Mouse (Mus musculus) left cerebral cortex, postnatal 10 days (tissue): ENCODE results near the gene Slc16a2. TPM values are rescaled to one million over a fixed set of nuclear protein-coding genes. Genes with fewer than 3 reads are reported as not detected.

Experiments used
- DNase-seq, 2 experiments: peaks; one replicate each; pipeline ENCODE4 v3.0.0; 2021 to 2022; ENCODE audit warnings: low spot score in 2 of 2, mixed read lengths in 1 of 2; ENCODE audit errors: extremely low spot score in 1 of 2
- intact Hi-C: fragments of 180-260 bp; cut with DNase I; formaldehyde crosslinking; loops from one replicate; pipeline ENCODE4 v1.15.1; 2025
- total RNA-seq, 2 experiments: library from RNA; stranded (reverse); gene quantifications; 2 replicates each; pipeline ENCODE4 v1.2.3; 2021

The Slc16a2 gene
- total RNA-seq, 2 experiments from 2014 or later: 61.0 to 63.3 TPM

DNA sequence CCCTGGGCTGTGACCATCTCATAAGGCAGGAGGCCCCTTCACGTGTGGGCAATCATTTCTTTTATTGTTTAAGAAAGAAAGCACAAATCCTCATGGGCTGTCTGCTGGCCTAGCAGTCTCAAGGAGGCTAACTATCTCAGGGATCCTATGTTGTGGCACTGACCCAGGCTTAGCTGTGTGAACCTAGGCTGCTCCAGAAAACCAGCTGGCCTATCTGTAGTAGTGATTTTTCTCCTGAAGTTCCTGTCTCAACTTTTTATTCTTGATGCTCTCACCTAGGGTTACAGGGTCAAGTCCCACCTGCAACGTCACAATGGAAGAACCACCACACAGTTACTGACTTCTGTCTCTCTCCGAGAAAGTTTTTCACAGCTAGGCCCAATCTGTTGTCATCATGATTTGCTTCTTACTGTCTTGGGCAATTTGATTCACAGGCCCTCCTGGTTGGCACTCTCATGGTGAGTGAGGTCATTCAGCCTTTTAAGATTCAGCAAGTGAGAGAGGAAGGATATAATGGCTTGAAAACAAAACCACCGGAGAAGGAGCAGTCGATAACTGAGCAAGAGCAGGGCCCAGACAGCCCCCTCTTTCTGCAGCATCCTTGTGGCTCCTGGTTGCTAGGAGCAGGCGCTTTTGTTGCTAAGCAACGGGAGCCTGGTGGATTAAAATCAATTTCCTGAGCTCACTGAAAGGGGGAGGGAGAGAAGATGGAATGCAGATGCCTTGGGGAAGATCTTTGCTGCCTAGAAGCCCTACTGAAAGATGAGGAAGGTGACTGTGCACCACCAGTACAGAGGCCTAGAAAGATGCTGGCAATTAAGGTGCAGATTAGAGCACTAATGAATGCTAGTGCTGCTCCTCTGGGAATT lies 77.4 kb downstream of the Slc16a2 start:
- peak; percentile 34 to 70 for DNase-seq
- intact Hi-C loops: no loop called here

GRCm38 (mm10) chrX:103742057-103742315 lies 79.8 kb downstream of the Slc16a2 start:
- no peak for DNase-seq
- intact Hi-C loops: no loop called here

- intact Hi-C loops: no loop called here
- peak in 1 of 2 experiments; percentile 38 for DNase-seq
Measured at GRCm38 (mm10) chrX:103741215-103742056, 80.3 kb downstream of the Slc16a2 start.

GRCm38 (mm10) chrX:103734041-103734625 lies 87.7 kb downstream of the Slc16a2 start:
- intact Hi-C loops: no loop called here
- DNase-seq: no peak

- intact Hi-C loops: no loop called here
Measured at GRCm38 (mm10) chrX:103733091-103733490, 88.7 kb downstream of the Slc16a2 start.

GRCm38 (mm10) chrX:103732033-103732703 lies 89.6 kb downstream of the Slc16a2 start:
- intact Hi-C loops: no loop called here
- DNase-seq: no peak

More at GRCm38 (mm10) chrX:103733091-103733490, 88.7 kb downstream of the Slc16a2 start:
- DNase-seq: no peak

DNA sequence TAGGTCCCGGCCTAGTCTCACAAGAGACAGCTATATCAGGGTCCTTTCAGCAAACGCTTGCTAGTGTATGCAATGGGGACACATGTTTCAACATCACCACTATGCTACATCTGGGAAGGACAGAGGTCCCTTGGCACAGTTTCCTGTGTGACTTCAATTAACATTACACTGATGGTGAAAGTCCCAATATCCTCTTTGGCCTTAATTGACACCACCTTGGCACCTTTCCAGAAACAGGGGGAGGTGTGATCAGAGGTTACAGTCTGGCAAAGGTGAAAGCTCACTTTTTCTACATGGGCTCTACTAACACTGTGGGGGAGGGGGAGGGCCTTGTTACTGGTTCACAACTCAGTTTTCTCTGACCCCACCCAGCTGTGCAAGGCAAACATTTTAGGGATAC lies 99.3 kb downstream of the Slc16a2 start:
- intact Hi-C loops: no loop called here

GRCm38 (mm10) chrX:103719618-103720185 lies 102.1 kb downstream of the Slc16a2 start:
- DNase-seq: no peak
- intact Hi-C loops: no loop called here

More for the DNA sequence above, 99.3 kb downstream of the Slc16a2 start:
- no peak for DNase-seq

DNA sequence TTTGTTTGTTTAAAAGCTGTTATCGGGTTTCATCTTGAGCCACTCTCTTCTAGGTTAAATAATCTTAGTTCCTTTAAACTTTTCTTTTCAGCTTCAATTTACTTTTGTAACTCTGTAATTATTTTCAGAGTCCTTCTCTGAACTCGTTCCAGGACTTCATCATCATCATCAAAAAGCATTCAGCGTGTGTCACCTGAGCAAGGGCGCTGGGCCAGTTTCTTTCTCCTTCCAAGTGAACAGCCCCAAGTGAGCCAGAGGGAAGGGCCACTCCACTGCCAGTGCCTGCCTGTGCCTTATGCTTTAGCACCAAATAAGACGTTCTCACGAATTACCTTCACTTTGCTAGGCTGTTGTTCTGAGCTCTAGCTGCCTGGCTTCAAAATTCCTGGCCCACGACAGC lies 108.9 kb downstream of the Slc16a2 start:
- intact Hi-C loops: no loop called here
- DNase-seq: no peak

- no peak for DNase-seq
- intact Hi-C loops: no loop called here
Measured at GRCm38 (mm10) chrX:103709671-103710070, 112.1 kb downstream of the Slc16a2 start.

DNA sequence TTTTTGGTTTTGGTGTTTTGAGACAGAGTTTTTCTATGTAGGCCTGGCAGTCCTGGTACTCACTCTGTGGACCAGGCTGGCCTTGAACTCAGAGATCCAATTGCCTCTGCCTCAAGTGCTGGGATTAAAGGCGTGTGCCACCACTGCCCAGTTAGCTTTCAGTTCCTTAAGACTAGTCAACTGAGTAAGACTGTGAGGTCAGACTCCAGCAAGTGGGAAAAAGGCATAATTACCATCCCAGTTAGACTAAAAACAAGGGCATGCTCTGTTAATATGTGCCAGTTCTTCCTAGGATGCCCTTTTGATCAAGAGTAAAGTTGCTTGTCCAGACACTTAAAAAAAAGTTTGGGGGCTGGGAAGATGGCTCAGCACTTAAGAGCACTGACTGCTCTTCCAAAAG lies 113.2 kb downstream of the Slc16a2 start:
- intact Hi-C loops: no loop called here
- no peak for DNase-seq

DNA sequence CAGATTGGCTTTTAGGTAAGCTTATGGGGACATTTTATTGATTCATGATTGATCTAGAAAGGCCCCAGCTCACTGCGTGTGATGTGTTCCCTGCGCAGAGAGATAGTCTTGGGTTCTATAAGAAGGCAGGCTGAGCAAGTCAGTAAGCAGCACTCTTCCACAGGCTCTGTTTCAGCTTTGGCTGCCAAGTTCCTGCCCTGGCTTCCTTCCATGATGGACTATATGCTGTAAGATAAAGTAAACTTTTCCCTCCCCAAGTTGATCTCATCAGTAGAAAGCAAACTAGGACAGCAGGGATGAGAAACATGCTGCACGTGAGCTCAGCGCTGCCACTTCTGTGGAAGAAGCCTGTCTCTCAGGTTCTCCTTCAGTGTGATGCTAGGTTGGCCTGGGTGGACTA lies 117.2 kb downstream of the Slc16a2 start:
- no peak for DNase-seq
- intact Hi-C loops: no loop called here

GRCm38 (mm10) chrX:103704024-103704423 lies 117.8 kb downstream of the Slc16a2 start:
- intact Hi-C loops: no loop called here
- peak; percentile 28 to 50 for DNase-seq

- intact Hi-C loops: loop anchor here (5.0 to 10.0 kb wide), 3 partner anchors 125 to 217 kb away; partner anchors contain the start of gene Slc16a2
- no peak for DNase-seq
Measured at GRCm38 (mm10) chrX:103697796-103698195, 124.0 kb downstream of the Slc16a2 start.

DNA sequence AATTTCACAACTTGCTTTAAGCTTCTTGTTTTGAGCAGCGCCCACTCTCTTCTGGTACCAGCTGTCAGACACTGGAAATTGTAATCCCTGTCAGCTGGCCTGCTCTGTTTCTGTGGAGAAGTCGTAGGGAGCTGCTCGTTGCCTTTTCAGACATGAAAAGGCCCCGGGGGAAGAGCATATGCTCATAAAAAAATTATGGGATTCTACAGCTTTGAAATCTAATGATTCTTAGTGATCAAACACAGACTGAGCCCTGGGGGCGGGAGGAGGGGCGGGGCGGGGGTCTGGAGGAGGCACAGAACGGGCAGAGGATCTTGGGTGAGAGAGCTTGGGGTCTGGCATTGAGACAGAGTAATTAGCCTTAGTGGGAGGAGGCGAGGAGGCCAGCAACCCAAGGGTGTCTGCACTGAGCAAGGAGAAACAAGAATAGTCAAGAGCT lies 125.7 kb downstream of the Slc16a2 start:
- peak in 1 of 2 experiments; percentile 16 for DNase-seq
- intact Hi-C loops: loop anchor here (5.0 to 10.0 kb wide), 3 partner anchors 126 to 219 kb away; partner anchors contain the start of gene Slc16a2

DNA sequence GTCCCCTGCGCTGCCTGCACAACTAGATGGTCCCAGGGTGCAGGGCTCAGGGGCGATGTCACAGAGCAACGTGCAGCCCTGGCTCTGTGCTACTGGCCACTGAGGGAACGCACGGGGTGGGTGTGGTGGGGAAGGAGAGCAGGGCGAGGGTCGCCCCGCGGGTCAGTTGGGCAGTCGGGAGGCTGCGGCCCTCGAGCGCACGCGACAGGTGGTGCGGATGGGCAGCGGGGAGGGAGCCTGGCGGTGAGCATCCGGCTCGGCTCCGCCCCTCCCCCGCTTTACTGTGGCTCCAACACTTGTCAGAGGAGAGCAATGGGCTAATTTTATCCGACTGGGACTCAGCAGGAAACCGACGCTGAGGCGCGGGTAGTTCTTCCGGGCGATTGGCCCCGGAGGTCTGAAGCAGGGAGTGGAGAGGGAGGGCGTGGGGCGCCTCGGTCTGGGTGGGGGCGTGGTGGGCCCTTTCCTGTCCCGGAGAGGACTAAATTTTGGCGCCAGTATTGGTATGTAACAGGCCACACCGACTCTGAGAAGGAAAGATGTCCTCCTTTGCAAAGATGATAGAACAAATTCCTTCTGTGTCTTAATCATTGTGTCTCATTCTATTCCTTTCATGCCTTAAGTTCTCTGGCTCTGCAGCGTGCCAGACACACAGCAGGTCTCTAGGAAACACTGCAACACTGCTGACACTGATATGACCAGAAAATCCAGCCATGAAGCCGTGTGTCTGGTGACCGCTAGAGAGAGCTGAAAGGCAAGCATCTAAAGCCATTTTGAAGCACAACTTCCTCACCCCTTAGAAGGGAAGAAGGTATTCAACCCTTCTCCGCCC lies 126.4 kb downstream of the Slc16a2 start:
- intact Hi-C loops: loop anchor here (5.0 to 10.0 kb wide), 3 partner anchors 127 to 219 kb away; partner anchors contain the start of gene Slc16a2

DNA sequence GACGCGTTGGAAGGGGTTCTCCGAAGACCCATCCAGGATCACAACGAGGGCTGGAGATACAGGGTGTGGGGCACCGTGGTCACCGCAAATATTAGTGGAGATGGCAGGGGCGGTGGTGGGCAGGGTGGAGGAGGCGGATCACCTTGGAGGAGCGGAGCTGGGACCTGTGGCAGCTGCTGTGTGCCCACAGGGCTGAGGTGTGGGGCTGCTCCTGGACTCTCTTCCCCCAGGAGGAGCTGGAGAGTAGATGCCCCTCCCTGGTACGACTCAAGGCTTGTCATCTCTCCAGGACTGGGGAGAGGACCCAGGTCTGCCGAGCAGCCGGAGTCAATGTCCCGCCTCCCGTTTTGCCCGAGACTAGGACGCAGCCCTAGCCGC lies 127.0 kb downstream of the Slc16a2 start:
- intact Hi-C loops: loop anchor here (5.0 to 10.0 kb wide), 3 partner anchors 128 to 220 kb away; partner anchors contain the start of gene Slc16a2
- DNase-seq: no peak

More for the DNA sequence above, 126.4 kb downstream of the Slc16a2 start:
- peak; percentile 56 to 83 for DNase-seq
